8 mouse cellular contexts compared by ENCODE assay signal in the genomic region with DNA sequence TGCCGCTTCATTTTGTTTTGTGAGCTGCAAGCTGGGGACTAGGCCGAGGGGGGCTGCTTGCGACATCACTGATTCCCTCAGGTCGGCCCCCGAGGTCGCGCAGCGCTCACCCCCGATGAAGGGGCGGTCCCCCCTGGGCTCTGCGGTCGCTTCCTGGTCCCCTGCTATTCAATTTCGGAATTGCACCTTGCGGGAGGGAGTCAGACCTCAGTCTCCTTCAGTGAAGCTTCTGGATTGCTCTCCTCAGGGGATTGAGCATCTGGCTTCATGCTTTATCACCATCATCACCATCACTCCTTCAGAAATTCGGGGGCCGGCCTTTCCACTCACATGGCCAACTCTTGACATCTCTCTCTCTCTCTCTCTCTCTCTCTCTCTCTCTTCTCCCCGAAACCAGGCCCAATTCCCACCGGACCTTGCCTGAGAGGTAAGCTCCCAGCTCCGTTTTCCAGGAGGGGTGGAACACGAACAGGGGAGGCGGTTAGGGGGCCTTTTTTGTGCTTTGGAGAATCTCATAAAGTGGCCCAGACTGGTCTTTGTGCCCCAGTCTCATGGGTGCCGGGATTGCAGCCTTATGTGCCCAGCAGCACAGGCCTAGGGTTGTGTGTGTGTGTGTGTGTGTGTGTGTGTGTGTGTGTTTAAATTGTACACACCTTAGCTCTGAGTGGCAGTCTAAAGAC. TPM values are rescaled to one million over a fixed set of nuclear protein-coding genes. Genes with fewer than 3 reads are reported as not detected.
DNase-seq lines count a peak whose midpoint lies in the region; ATAC-seq and TF ChIP-seq lines count a peak whose summit lies in the region.

No protein-coding gene starts in this region.

- H3K27ac ChIP-seq in heart, embryonic 14.5 days (replicated peaks in 1 of 2; ENCODE audit: control insufficient read depth in 1 of 2, insufficient read depth in 1 of 2, low read depth in 2 of 2, low read length in 2 of 2), result peak overlapping the region; percentile 46 to 67
- H3K27ac ChIP-seq in ES-E14 (ENCODE audit: insufficient read depth, low read depth, low read length, poor library complexity, severe bottlenecking), result peak overlapping the region; percentile 35; the same call in 1 of the 2 replicates
- peak overlapping the region; percentile 66 for H3K27ac ChIP-seq in forebrain, postnatal 0 days (ENCODE audit: low read depth, low read length)
- peak overlapping the region; percentile 71 for H3K27ac ChIP-seq in liver, embryonic 16.5 days (ENCODE audit: low read length)

- TF ChIP-seq CTCF in forebrain, postnatal 0 days (IDR thresholded peaks at IDR 0.05; ENCODE audit: low read depth), result no peak

- H3K4me2 ChIP-seq in heart, embryonic 14.5 days (ENCODE audit: low read length), result peak overlapping the region; percentile 82
- peak overlapping the region; percentile 79 for H3K4me2 ChIP-seq in forebrain, postnatal 0 days (ENCODE audit: low read depth)
- peak overlapping the region; percentile 94 for H3K4me2 ChIP-seq in liver, embryonic 16.5 days (ENCODE audit: low read depth, low read length)

- intact Hi-C loops in heart, postnatal 36 days (cut with DNase I), result loop anchor here (2.0 kb wide), 1 partner anchor 41 kb away; no protein-coding TSS in a partner anchor

- peaks cover 3 to 11% of the 10 kb centered on the region in 2 experiments; a peak in 3 of 4 replicates for H3K4me1 ChIP-seq in heart, embryonic 14.5 days (ENCODE audit: control insufficient read depth in 2 of 2, insufficient read depth in 2 of 2, low read length in 2 of 2)
- no peaks in the 10 kb centered on the region for H3K4me1 ChIP-seq in ES-E14 (ENCODE audit: control insufficient read depth in 2 of 2, insufficient read depth in 2 of 2, low read length in 2 of 2, poor library complexity in 1 of 2)
- peaks cover 9% of the 10 kb centered on the region for H3K4me1 ChIP-seq in forebrain, postnatal 0 days (ENCODE audit: insufficient read depth)
- peaks cover 14% of the 10 kb centered on the region for H3K4me1 ChIP-seq in liver, embryonic 16.5 days (ENCODE audit: control insufficient read depth, low read depth, low read length)

- peaks cover 63% of the 10 kb centered on the region for H3K36me3 ChIP-seq in heart, embryonic 14.5 days (ENCODE audit: control insufficient read depth, insufficient read depth, low read length)
- H3K36me3 ChIP-seq in ES-E14 (ENCODE audit: control insufficient read depth, insufficient read depth, low read length, poor library complexity, severe bottlenecking), result peaks cover 33% of the 10 kb centered on the region
- H3K36me3 ChIP-seq in forebrain, postnatal 0 days (ENCODE audit: insufficient read depth), result peaks cover 56% of the 10 kb centered on the region
- peaks cover 33% of the 10 kb centered on the region for H3K36me3 ChIP-seq in liver, embryonic 16.5 days (ENCODE audit: control insufficient read depth, insufficient read depth)

- no peaks in the 10 kb centered on the region for H3K9me3 ChIP-seq in heart, embryonic 14.5 days (ENCODE audit: control insufficient read depth, low read length)
- no peaks in the 10 kb centered on the region for H3K9me3 ChIP-seq in ES-E14 (ENCODE audit: control insufficient read depth, insufficient read depth, low read depth, low read length)
- H3K9me3 ChIP-seq in forebrain, postnatal 0 days (ENCODE audit: low read length), result no peaks in the 10 kb centered on the region
- no peaks in the 10 kb centered on the region for H3K9me3 ChIP-seq in liver, embryonic 16.5 days (replicated peaks; ENCODE audit: control insufficient read depth, low read length)

- peak overlapping the region; percentile 69 to 71 for H3K4me3 ChIP-seq in heart, embryonic 14.5 days (ENCODE audit: control insufficient read depth in 1 of 2, insufficient read depth in 1 of 2, low read depth in 1 of 2, low read length in 2 of 2)
- H3K4me3 ChIP-seq in ES-E14 (ENCODE audit: insufficient read depth in 1 of 2, low read depth in 1 of 2, low read length in 2 of 2, poor library complexity in 1 of 2, severe bottlenecking in 1 of 2), result peak overlapping the region; percentile 83 to 93
- peak overlapping the region; percentile 67 for H3K4me3 ChIP-seq in forebrain, postnatal 0 days (ENCODE audit: low read depth, low read length)
- H3K4me3 ChIP-seq in liver, embryonic 16.5 days (ENCODE audit: low read depth, low read length), result peak overlapping the region; percentile 82

- in situ Hi-C loops in ES-E14 (cut with MboI; ENCODE audit: low sequenced_read_pairs in 2 of 2, unreplicated experiment in 2 of 2), result no loop called here

- no peak for DNase-seq in heart, postnatal 36 days
- DNase-seq in ES-E14 (ENCODE audit: low read depth, low spot score), result no peak
- DNase-seq in forebrain, postnatal 0 days, result no peak
- DNase-seq in cerebellum, adult 8-10 months, result no peak
- no peak for DNase-seq in layer of hippocampus, postnatal 14 days (ENCODE audit: low spot score in 2 of 2)
- DNase-seq in kidney, postnatal 36 days, result no peak

- 5% methylated on average over 22 of the region's 22 CpGs for WGBS in heart, embryonic 14.5 days
- 8% methylated on average over 22 of the region's 22 CpGs for WGBS in forebrain, postnatal 0 days
- 4% methylated on average over 22 of the region's 22 CpGs for WGBS in liver, embryonic 16.5 days (ENCODE audit: insufficient replicate concordance)

- no peaks in the 10 kb centered on the region for H3K27me3 ChIP-seq in heart, embryonic 14.5 days (ENCODE audit: control insufficient read depth, insufficient read depth, low read length)
- H3K27me3 ChIP-seq in forebrain, postnatal 0 days (ENCODE audit: insufficient read depth, low read length), result no peaks in the 10 kb centered on the region
- no peaks in the 10 kb centered on the region for H3K27me3 ChIP-seq in liver, embryonic 16.5 days (ENCODE audit: control insufficient read depth, insufficient read depth, low read depth, low read length)

- H3K9ac ChIP-seq in heart, embryonic 14.5 days (ENCODE audit: low read length), result peak overlapping the region; percentile 82
- peak overlapping the region; percentile 89 for H3K9ac ChIP-seq in ES-E14 (ENCODE audit: insufficient read depth, low read depth, low read length, poor library complexity, severe bottlenecking)
- peak overlapping the region; percentile 74 for H3K9ac ChIP-seq in forebrain, postnatal 0 days
- peak overlapping the region; percentile 81 for H3K9ac ChIP-seq in liver, embryonic 16.5 days (ENCODE audit: low read depth, low read length)

- no peak for ATAC-seq in heart, embryonic 14.5 days (ENCODE audit: insufficient number of reproducible peaks, insufficient read depth, low FRiP score, low read depth)
- no peak for ATAC-seq in forebrain, postnatal 0 days
- no peak for ATAC-seq in liver, embryonic 16.5 days (ENCODE audit: low read depth)

TF ChIP-seq in ES-E14, 5 proteins besides CTCF, POLR2A, EP300 and RAD21:
- no peak for TF ChIP-seq ZC3H11A (IDR thresholded peaks at IDR 0.05; ENCODE audit: borderline replicate concordance, low read depth, low read length)
TF ChIP-seq in ES-E14: peak in this region for 0.

RNA-seq across cellular contexts. Expression of a gene that starts 0.7 kb away (rescaled TPM):
- 61.9 and 62.5 TPM in 2 replicates for polyA plus RNA-seq in heart, embryonic 14.5 days (2014; fragmentation: Nextera tagmentation; extraction: Ambion mirVana)
- 10 to 100 TPM; 38.8 to 48.0 TPM for total RNA-seq in heart, postnatal 36 days (2021)
- 74.5 and 83.9 TPM in 2 replicates for total RNA-seq in ES-E14 (2012; rRNA removed)
- total RNA-seq in forebrain, postnatal 0 days (2014; rRNA removed), result 74.8 and 80.5 TPM in 2 replicates
- polyA plus RNA-seq in forebrain, postnatal 0 days (2015; fragmentation: Nextera tagmentation; extraction: Ambion mirVana), result 69.4 and 92.7 TPM in 2 replicates
- 24.7 and 25.8 TPM in 2 replicates for polyA plus RNA-seq in liver, embryonic 16.5 days (2015; fragmentation: Nextera tagmentation; extraction: Ambion mirVana)
- total RNA-seq in layer of hippocampus, postnatal 14 days (2021), result 10 to 100 TPM; 73.5 to 74.2 TPM

RNA-seq across cellular contexts. Expression of a gene that starts 0.9 kb away (rescaled TPM):
- 50.9 and 57.7 TPM in 2 replicates for polyA plus RNA-seq in heart, embryonic 14.5 days (2014; fragmentation: Nextera tagmentation; extraction: Ambion mirVana)
- total RNA-seq in heart, postnatal 36 days (2021), result 10 to 100 TPM; 18.2 to 20.1 TPM
- total RNA-seq in ES-E14 (2012; rRNA removed), result 34.8 and 50.8 TPM in 2 replicates
- total RNA-seq in forebrain, postnatal 0 days (2014; rRNA removed), result 32.5 and 35.1 TPM in 2 replicates
- 39.2 and 47.6 TPM in 2 replicates for polyA plus RNA-seq in forebrain, postnatal 0 days (2015; fragmentation: Nextera tagmentation; extraction: Ambion mirVana)
- polyA plus RNA-seq in liver, embryonic 16.5 days (2015; fragmentation: Nextera tagmentation; extraction: Ambion mirVana), result 20.5 and 21.6 TPM in 2 replicates
- 10 to 100 TPM; 19.3 to 20.1 TPM for total RNA-seq in layer of hippocampus, postnatal 14 days (2021)

RNA-seq across cellular contexts. Expression of a gene that starts 13.4 kb away (rescaled TPM):
- polyA plus RNA-seq in heart, embryonic 14.5 days (2014; fragmentation: Nextera tagmentation; extraction: Ambion mirVana), result 10.1 and 12.2 TPM in 2 replicates
- total RNA-seq in heart, postnatal 36 days (2021), result 10 to 100 TPM; 14.7 to 29.0 TPM
- total RNA-seq in ES-E14 (2012; rRNA removed), result 3.9 and 5.0 TPM in 2 replicates
- 2.8 and 4.0 TPM in 2 replicates for total RNA-seq in forebrain, postnatal 0 days (2014; rRNA removed)
- 2.3 and 3.8 TPM in 2 replicates for polyA plus RNA-seq in forebrain, postnatal 0 days (2015; fragmentation: Nextera tagmentation; extraction: Ambion mirVana)
- 7.9 and 10.8 TPM in 2 replicates for polyA plus RNA-seq in liver, embryonic 16.5 days (2015; fragmentation: Nextera tagmentation; extraction: Ambion mirVana)
- total RNA-seq in layer of hippocampus, postnatal 14 days (2021), result 1 to 10 TPM; 3.6 to 3.9 TPM

RNA-seq across cellular contexts. Expression of a gene that starts 21.0 kb away (rescaled TPM):
- polyA plus RNA-seq in heart, embryonic 14.5 days (2014; fragmentation: Nextera tagmentation; extraction: Ambion mirVana), result 32.9 and 35.6 TPM in 2 replicates
- total RNA-seq in heart, postnatal 36 days (2021), result 10 to 100 TPM; 15.1 to 15.8 TPM
- 15.0 TPM in 2 replicates for total RNA-seq in ES-E14 (2012; rRNA removed)
- 20.3 and 25.7 TPM in 2 replicates for total RNA-seq in forebrain, postnatal 0 days (2014; rRNA removed)
- polyA plus RNA-seq in forebrain, postnatal 0 days (2015; fragmentation: Nextera tagmentation; extraction: Ambion mirVana), result 9.0 and 11.4 TPM in 2 replicates
- 4.8 and 6.3 TPM in 2 replicates for polyA plus RNA-seq in liver, embryonic 16.5 days (2015; fragmentation: Nextera tagmentation; extraction: Ambion mirVana)
- total RNA-seq in layer of hippocampus, postnatal 14 days (2021), result 10 to 100 TPM; 11.6 to 12.3 TPM

RNA-seq across cellular contexts. Expression of a gene that starts 43.0 kb away (rescaled TPM):
- polyA plus RNA-seq in heart, embryonic 14.5 days (2014; fragmentation: Nextera tagmentation; extraction: Ambion mirVana), result 731 and 789 TPM in 2 replicates
- total RNA-seq in heart, postnatal 36 days (2021), result 100 to 1,000 TPM; 494 to 516 TPM
- total RNA-seq in ES-E14 (2012; rRNA removed), result 1,678 and 1,740 TPM in 2 replicates
- total RNA-seq in forebrain, postnatal 0 days (2014; rRNA removed), result 205 and 300 TPM in 2 replicates
- 595 and 769 TPM in 2 replicates for polyA plus RNA-seq in forebrain, postnatal 0 days (2015; fragmentation: Nextera tagmentation; extraction: Ambion mirVana)
- polyA plus RNA-seq in liver, embryonic 16.5 days (2015; fragmentation: Nextera tagmentation; extraction: Ambion mirVana), result 531 and 598 TPM in 2 replicates
- 100 to 1,000 TPM; 464 to 499 TPM for total RNA-seq in layer of hippocampus, postnatal 14 days (2021)
